Mouse (Mus musculus) CD4-positive, CD25-positive, alpha-beta regulatory T cell, adult 4 months (primary cell): ENCODE data around the gene Sdc3. TPM values are rescaled to one million over a fixed set of nuclear protein-coding genes. Genes with fewer than 3 reads are reported as not detected.

ENCODE experiments used
- ATAC-seq: one replicate; pipeline ENCODE4 v1.8.0; 2017
- polyA plus RNA-seq, 2 experiments: library from polyadenylated mRNA; unstranded; fragments of 100-300 nt; shearing (Covaris generic); gene quantifications; one replicate each; pipeline ENCODE4 v1.2.1; 2017

Gene Sdc3
- polyA plus RNA-seq, 2 experiments from 2014 or later = 0.40 to 1.5 TPM

GRCm38 (mm10) chr4:130794771-130795170 lies 2.4 kb downstream of the Sdc3 start:
- ATAC-seq = no peak

DNA sequence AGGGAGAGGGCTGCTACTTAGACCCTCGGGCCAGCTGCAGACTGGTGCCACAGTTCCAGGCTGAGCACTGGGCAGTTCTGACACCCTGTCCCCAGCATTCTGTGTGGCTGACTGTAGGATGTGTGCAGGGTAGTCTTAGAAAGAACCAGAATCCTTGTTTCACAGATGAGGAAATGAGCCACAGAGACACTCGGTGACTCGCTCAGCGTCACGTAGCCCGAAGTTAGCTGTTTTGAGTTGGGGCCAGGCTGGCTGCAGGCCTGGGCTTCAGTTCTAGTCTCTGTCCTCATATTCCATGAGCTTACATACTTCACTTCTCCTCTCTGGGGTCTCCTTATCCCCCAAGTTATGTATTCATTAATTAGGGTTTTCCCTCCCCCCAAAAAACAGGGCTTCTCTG lies 3.6 kb downstream of the Sdc3 start:
- ATAC-seq = no peak

GRCm38 (mm10) chr4:130797201-130798051 lies 5.1 kb downstream of the Sdc3 start:
- ATAC-seq = no peak

DNA sequence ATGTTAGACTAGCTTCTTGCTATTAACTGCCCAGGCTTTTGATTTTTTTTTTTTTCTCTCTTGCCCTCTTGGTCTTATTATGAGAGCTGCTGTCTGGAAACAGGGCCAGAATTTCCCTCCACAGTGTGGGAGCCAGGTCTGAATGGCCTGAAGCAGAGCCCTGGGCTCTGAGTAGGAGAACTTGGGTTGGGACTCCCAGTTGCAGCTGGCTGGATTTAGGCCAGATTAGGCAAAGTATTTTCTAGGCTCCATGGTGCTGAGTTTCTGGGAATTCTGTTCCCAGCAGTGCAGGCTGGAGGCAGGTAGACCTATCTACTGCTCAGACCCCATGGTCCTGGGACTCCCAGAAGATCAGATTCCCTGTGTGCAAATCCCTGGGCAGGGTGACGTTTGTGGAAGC lies 6.1 kb downstream of the Sdc3 start:
- ATAC-seq = no peak

DNA sequence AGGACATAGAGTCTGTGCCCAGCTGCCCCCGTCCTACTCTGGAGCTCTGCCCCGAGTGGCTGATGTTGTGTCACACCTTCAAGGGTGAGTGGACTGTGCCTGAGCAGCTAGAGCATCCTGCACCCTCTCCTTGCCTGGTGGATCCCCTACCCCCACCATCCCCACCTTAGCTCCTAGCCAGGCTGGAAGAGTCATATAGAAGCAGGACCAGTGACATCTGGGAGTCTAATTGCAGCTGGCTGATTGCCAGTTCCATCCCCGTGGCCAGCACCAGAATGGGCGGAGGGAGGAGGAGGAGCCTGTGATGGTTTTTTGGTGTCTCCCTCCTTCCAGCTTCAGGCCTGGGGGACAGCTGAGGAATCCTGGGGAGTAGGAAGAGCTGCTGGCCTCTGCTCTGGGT lies 6.8 kb downstream of the Sdc3 start:
- ATAC-seq = no peak

DNA sequence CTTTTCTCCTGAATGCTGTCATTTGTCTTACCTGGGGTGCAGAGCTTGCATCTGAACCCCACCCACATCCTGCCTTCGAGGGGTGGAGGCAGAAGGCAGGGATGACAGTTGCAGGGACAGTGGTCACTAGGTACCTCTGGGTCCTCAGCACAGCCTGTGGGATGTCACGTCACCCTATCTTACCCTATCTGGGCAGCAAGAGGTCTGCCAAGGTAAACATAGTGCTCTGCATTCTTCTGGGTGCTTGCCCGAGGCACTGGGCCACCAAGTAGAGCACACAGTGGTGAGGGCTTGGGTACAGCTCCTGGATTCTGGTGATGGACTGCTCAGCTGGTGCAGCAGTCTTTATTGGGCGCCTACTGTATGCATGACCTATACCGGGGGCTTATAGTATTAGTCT lies 7.2 kb downstream of the Sdc3 start:
- ATAC-seq = no peak

- ATAC-seq = no peak
Observed at GRCm38 (mm10) chr4:130800147-130800546, 7.8 kb downstream of the Sdc3 start.

DNA sequence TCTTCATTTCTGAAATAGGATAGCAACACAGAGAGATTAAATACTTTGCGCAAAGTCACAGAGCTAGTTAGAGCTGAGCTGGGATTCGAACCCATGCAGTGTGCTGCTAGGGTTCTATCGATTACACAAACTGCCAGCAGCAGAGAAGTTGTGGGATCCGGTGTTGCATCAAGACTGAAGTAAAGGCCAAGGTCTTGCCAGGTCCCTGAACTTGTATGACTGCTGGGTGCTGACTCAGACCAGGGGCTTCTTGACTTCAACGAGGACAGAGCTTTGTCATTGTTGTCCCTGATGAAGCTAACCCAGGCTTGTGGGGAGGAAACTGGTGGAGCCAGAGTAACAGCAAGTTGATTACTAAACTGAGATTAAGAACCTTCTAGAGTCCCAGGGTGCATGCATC lies 8.9 kb downstream of the Sdc3 start:
- no peak for ATAC-seq

GRCm38 (mm10) chr4:130801624-130802329 lies 9.4 kb downstream of the Sdc3 start:
- ATAC-seq = peak; percentile 93

- ATAC-seq = no peak
Observed at GRCm38 (mm10) chr4:130803591-130803990, 11.3 kb downstream of the Sdc3 start.

DNA sequence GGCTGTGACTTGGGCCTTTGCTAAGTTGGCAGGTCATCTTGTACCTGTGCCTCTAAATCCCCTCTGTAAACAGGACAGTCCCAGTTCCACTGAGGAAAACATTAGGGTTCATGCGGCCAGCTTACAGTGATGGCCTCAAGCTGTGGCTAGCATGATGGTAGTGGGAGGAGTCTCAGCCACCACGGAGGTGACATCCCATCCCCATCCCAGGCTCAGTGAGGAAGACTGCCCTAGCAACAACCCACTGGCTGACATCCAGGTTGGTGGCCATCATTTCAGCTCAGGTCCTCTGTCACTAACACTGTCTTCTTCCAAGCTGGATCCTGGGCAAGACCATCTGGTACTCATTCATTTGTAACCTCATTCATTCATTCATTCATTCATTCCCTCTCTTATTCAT lies 12.0 kb downstream of the Sdc3 start:
- ATAC-seq = no peak

- ATAC-seq = no peak
Observed at GRCm38 (mm10) chr4:130804771-130805361, 12.5 kb downstream of the Sdc3 start.

- no peak for ATAC-seq
Observed at GRCm38 (mm10) chr4:130805746-130806145, 13.4 kb downstream of the Sdc3 start.

DNA sequence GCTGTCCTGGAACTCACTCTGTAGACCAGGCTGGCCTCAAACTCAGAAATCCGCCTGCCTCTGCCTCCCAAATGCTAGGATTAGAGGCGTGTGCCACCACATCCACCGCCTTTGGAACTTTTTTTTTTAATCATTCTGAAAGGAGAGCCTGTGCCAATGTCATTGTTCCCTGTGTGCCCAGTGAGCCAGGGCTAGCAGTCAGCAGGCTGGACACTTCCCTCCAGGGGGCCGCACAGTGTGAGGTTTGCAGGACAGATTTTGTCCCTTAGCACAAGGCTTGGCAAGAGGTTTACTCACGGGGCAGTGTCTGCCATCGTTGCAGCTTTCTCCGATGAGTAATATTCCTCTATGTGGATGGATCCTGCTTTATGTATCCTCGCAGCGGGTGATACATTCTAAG lies 14.4 kb downstream of the Sdc3 start:
- ATAC-seq = no peak

- no peak for ATAC-seq
Observed at GRCm38 (mm10) chr4:130809784-130810183, 17.4 kb downstream of the Sdc3 start.

- ATAC-seq = no peak
Observed at GRCm38 (mm10) chr4:130810845-130811244, 18.5 kb downstream of the Sdc3 start.

- ATAC-seq = no peak
Observed at GRCm38 (mm10) chr4:130811385-130811784, 19.0 kb downstream of the Sdc3 start.

- ATAC-seq = no peak
Observed at GRCm38 (mm10) chr4:130813958-130814357, 21.6 kb downstream of the Sdc3 start.

- ATAC-seq = no peak
Observed at GRCm38 (mm10) chr4:130814742-130815330, 22.5 kb downstream of the Sdc3 start.

GRCm38 (mm10) chr4:130815860-130816259 lies 23.5 kb downstream of the Sdc3 start:
- no peak for ATAC-seq

- no peak for ATAC-seq
Observed at GRCm38 (mm10) chr4:130819806-130820205, 27.5 kb downstream of the Sdc3 start.

DNA sequence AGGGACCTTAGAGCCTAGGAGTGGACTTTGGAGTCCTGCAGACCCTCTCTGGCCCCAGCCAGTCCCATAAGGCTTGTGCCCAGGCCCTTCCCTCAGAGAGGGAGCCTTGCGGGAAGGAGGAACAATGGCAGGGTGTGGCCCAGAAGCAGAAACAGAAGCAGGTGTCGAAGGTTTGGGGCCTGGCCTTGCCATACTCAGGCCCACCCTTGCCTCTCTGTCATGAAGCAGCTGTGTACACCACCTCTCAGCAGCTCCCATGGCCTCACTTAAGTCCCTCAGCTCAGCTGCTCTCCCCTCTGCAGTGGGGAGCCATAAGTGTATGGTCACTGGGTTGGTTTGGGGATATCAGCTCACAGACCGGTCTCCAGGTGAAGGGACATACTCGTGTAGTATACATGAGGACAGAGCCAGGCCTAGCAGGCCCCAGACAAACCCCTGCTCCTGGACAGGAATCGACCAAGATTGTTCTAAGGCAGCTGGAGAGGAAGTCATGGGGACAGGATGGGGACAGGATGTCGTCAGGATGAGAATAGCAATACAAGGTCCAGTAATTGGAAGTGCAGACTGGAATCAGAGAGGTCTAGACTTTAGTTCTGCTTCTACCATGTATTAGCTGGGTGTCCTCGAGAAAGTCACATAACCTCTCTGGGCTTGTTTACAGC lies 28.4 kb downstream of the Sdc3 start:
- no peak for ATAC-seq
